Mouse (Mus musculus): ENCODE results near the gene Strada. TPM values are rescaled to one million over a fixed set of nuclear protein-coding genes. Genes with fewer than 3 reads are reported as not detected.

The Strada gene
- total RNA-seq, 2 experiments from 2014 or later: 10.5 to 10.9 TPM

Other genes starting within 250 kb of the Strada start
- gene Cyb561, start 248.8 kb downstream of the Strada start, total RNA-seq (2021): 1 to 10 TPM; 4.3 to 6.0 TPM
- 10 to 100 TPM; 24.1 to 34.8 TPM for gene Ace, start 234.2 kb downstream of the Strada start, total RNA-seq (2021)
- gene Ace3, start 207.5 kb downstream of the Strada start, total RNA-seq (2021): not detected
- gene Kcnh6, start 194.0 kb downstream of the Strada start, total RNA-seq (2021): not detected
- 10 to 100 TPM; 23.9 to 25.6 TPM for gene Dcaf7, start 165.3 kb downstream of the Strada start, total RNA-seq (2021)
- 10 to 100 TPM; 37.6 to 42.7 TPM for gene Taco1, start 136.1 kb downstream of the Strada start, total RNA-seq (2021)
- gene Map3k3, start 117.6 kb downstream of the Strada start, total RNA-seq (2021): 10 to 100 TPM; 20.6 to 20.8 TPM
- not detected for gene Gm10840, start 41.3 kb downstream of the Strada start, total RNA-seq (2021)
- 1 to 10 TPM; 1.5 to 3.6 TPM for gene Limd2, start 41.3 kb downstream of the Strada start, total RNA-seq (2021)
- 10 to 100 TPM; 60.0 to 68.3 TPM for gene Ccdc47, start 14.2 kb upstream of the Strada start, total RNA-seq (2021)
- gene Ddx42, start 14.8 kb upstream of the Strada start, total RNA-seq (2021): 10 to 100 TPM; 19.1 to 22.2 TPM
- 10 to 100 TPM; 15.7 to 22.3 TPM for gene Ftsj3, start 53.9 kb upstream of the Strada start, total RNA-seq (2021)
- gene Psmc5, start 54.0 kb upstream of the Strada start, total RNA-seq (2021): 100 to 1,000 TPM; 122 to 134 TPM
- 10 to 100 TPM; 12.6 to 14.4 TPM for gene Smarcd2, start 70.8 kb upstream of the Strada start, total RNA-seq (2021)
- under 1 TPM; 0.08 to 0.12 TPM for gene Tcam1, start 74.5 kb upstream of the Strada start, total RNA-seq (2021)
- not detected for gene Gh, start 99.7 kb upstream of the Strada start, total RNA-seq (2021)
- under 1 TPM; 0.30 to 0.43 TPM for gene Cd79b, start 112.6 kb upstream of the Strada start, total RNA-seq (2021)
- gene Scn4a, start 151.1 kb upstream of the Strada start, total RNA-seq (2021): 100 to 1,000 TPM; 381 to 407 TPM
- 1 to 10 TPM; 5.7 to 7.1 TPM for gene Prr29, start 163.3 kb upstream of the Strada start, total RNA-seq (2021)
- 1 to 10 TPM; 4.4 to 5.4 TPM for gene Icam2, start 185.9 kb upstream of the Strada start, total RNA-seq (2021)

Data from gastrocnemius, postnatal 36 days (tissue).